Mouse (Mus musculus): ENCODE measurements around the gene Crtc1. TPM values are rescaled to one million over a fixed set of nuclear protein-coding genes. Genes with fewer than 3 reads are reported as not detected.

Gene Crtc1
- total RNA-seq, 2 experiments from 2014 or later, result 2.7 to 9.3 TPM

GRCm38 (mm10) chr8:70464162-70464561 lies 24.8 kb upstream of the Crtc1 start:
- ATAC-seq (replicated peaks; ENCODE audit: poor library complexity), result no peak

DNA sequence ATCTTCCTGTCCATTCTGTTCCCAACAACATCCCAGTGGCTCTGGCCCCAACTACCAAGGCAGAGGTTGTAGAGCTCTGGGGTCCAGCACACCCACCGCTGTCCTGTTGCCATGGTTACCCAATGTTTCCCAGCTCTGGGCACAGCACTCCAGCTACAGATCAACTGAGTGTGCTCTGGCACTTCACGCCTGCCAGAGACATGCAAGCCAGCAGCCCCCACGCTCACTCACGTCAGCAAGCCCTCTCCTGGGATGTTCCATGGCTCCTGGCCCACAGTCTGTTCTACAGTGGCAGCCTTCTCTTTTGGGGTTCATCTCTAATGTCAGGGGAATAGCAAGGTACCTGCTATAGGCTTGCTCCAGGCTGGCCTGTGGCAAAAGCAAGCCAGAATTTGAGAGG lies 23.9 kb upstream of the Crtc1 start:
- ATAC-seq (replicated peaks; ENCODE audit: poor library complexity), result no peak

DNA sequence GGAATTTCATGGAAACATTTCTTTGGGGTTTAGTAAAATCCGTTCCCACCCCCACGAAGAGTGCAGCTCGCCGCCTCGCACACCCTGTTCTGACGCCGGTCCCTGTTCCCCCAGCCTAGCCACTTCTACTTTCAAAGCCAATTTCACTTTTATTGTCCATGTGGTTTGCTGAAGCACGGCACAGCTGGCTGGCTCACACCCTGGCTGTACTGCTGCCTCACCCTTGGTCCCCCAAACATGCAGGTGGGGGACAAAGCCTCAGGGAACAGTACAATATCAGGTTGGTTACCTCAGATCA lies 23.1 kb upstream of the Crtc1 start:
- no peak for ATAC-seq (replicated peaks; ENCODE audit: poor library complexity)

GRCm38 (mm10) chr8:70461765-70462515 lies 22.6 kb upstream of the Crtc1 start:
- ATAC-seq (replicated peaks; ENCODE audit: poor library complexity), result no peak

GRCm38 (mm10) chr8:70460606-70461005 lies 21.2 kb upstream of the Crtc1 start:
- ATAC-seq (replicated peaks; ENCODE audit: poor library complexity), result no peak

GRCm38 (mm10) chr8:70460199-70460598 lies 20.8 kb upstream of the Crtc1 start:
- ATAC-seq (replicated peaks; ENCODE audit: poor library complexity), result no peak

DNA sequence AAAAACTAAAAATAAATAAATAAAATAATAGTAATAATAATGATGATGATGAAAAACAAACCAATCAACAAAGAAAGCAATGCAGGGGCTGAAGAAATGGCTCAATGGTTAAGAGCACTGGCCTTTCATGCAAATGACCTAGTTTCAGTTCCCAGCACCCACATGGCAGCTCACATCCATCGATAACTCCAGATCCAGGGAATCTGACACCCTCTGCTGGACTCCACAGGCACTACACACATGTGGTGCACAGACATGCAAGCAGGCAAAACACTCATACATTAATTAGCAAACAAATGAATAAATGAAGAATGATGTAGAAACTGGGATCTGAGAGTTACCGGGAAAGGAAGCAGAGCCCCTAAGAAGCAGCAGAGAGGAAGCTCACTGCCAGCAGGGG lies 20.3 kb upstream of the Crtc1 start:
- no peak for ATAC-seq (replicated peaks; ENCODE audit: poor library complexity)

DNA sequence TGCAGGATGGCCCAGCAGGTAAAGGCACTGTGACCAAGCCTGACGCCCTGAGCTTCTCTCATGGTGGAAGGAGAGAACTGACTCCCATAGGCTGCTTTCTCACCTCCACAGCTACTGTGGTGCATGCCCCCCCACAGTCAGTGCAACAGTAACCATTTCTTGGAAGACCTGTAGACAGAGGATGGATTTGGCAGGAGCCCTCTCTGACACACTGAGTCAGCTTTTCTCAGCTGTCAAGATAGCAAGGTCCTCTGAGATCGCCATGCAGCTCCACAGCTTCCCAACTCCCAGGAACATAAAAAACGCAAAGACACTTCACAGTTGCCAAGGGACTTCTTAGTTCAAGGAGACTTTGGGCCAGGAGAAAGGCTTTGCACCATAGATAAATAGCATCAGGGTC lies 19.1 kb upstream of the Crtc1 start:
- ATAC-seq (replicated peaks; ENCODE audit: poor library complexity), result no peak

DNA sequence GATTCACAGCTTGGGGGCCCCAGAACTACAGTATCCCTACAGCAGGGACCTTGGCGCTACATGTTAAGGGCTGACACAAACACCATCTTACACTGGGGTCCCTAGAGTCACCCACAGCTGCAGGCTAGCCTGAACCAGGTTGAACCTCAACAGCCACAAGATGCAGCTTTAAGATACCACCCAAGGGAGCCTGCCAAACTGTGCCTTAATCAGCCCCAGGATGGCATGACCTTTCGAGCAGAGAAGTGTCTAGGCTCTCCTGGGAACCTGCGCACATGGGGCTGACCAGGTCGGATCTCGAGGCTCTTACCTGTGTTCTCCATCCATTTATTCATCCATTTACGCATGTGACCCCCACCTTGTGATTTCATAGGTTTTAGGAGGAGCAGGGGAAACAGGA lies 18.5 kb upstream of the Crtc1 start:
- peak; percentile 69 for ATAC-seq (replicated peaks; ENCODE audit: poor library complexity)

GRCm38 (mm10) chr8:70456996-70457395 lies 17.6 kb upstream of the Crtc1 start:
- no peak for ATAC-seq (replicated peaks; ENCODE audit: poor library complexity)

GRCm38 (mm10) chr8:70453852-70454251 lies 14.5 kb upstream of the Crtc1 start:
- ATAC-seq (replicated peaks; ENCODE audit: poor library complexity), result no peak

DNA sequence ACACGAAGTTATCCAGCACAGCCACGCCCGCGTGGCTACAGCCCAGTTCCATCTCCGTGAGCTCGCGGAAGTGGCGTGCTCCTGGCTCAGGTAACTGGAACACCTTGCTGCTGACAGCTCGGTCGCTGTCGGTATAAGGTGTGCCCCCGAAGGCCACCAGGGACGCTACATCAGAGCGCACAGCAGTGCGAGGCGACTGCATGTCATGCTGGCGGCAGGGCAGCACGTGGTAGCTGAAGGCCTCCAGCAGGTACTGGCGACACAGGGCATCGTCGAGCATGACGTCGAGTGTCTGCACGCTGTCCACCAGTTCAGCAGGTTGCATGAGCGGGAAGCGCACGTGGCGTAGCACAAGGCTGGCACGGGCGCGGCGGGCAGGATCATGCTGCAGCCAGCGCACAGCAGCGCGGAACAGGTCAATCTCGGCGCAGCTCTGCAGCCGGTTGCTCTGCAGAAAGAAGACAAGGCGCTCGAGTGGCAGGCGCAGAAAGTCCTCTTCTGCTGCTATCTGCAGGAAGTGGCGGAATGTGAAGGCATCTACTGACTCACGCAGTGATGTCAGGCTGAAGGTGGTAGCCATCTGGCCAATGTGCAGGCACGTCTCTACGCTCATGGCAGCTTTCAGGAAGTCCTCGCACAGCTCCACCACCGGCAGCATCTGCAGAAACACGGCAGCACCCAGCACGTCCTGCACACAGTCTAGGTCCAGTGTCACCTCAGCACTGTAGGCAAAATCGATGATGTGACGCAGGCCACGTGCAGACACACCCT lies 13.0 kb upstream of the Crtc1 start:
- ATAC-seq (replicated peaks; ENCODE audit: poor library complexity), result no peak

- no peak for ATAC-seq (replicated peaks; ENCODE audit: poor library complexity)
These were observed 8.5 kb upstream of the Crtc1 start for GRCm38 (mm10) chr8:70447639-70448420.

GRCm38 (mm10) chr8:70445988-70446387 lies 6.6 kb upstream of the Crtc1 start:
- no peak for ATAC-seq (replicated peaks; ENCODE audit: poor library complexity)

GRCm38 (mm10) chr8:70443326-70443725 lies 3.9 kb upstream of the Crtc1 start:
- no peak for ATAC-seq (replicated peaks; ENCODE audit: poor library complexity)

DNA sequence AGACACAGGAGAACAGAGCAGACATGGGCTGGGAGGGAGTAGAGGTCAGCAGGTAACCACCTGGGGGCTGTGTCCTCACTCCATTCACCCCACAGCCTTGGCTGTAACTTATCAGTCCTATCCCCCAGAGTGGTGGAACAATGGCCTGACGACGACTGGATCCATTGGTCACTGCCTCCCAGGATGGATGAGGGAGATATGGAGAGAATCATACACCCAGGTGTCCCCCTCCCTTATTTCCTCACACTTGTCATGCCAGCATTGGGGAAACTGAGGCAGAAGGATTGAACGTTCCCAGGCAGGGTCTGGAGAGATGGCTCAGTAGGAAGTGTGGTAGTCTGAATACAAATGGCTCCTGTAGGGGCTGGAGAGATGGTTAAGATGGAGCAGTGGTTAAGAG lies 2.2 kb upstream of the Crtc1 start:
- ATAC-seq (replicated peaks; ENCODE audit: poor library complexity), result no peak

- no peak for ATAC-seq (replicated peaks; ENCODE audit: poor library complexity)
These were observed 867 bp upstream of the Crtc1 start for GRCm38 (mm10) chr8:70440246-70440645.

DNA sequence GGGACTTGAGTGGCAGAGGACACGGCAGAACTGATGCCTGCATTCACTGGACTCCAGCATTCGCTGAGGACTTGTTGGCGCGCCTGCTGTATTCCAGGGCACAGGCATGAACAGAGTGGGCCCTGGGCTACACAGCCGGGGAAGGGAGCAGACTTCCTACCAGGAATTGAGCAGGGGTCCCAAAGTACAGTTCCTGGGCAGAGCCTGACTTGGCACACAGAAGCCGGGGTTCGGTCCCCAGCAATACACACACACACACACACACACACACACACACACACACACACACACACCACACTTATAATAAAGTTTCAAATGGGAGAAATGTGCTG lies 435 bp upstream of the Crtc1 start:
- no peak for ATAC-seq (replicated peaks; ENCODE audit: poor library complexity)

DNA sequence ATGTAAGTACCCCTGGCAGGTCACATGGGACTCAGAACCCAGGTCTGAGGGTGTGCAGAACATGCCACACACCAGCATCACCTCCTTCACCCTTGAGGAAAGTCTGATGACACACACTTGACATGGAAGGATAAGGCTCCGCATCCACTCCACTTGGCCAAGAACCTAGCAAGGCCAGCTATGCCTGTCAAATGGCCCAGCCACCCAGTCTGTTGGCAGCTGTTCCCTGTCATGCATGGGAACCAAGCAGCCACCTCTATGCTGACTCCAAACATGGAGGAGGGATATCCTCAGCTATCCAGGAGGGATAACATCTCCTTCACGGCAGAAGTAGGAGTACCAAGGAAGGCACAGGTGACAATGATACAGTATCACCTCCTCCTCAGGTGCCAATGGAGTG lies 956 bp downstream of the Crtc1 start:
- ATAC-seq (replicated peaks; ENCODE audit: poor library complexity), result no peak

DNA sequence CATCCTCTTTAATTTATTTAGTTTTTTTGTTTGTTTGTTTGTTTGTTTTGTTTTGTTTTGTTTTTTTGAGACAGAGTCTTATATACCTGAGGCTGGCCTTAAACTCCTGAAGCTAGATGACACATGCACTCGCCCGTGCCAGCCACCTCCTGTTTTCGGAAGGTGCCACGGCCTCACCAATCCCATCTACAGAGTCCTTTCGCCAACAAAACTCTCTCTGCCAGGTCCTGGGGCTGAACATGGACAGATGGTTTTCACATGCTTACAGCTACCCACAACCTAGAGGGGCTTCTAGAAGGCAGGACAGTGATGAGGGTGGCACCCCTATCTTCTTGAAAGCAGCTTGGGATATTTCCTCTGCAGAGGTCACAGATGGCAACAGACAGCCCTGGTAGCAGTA lies 4.2 kb downstream of the Crtc1 start:
- no peak for ATAC-seq (replicated peaks; ENCODE audit: poor library complexity)

DNA sequence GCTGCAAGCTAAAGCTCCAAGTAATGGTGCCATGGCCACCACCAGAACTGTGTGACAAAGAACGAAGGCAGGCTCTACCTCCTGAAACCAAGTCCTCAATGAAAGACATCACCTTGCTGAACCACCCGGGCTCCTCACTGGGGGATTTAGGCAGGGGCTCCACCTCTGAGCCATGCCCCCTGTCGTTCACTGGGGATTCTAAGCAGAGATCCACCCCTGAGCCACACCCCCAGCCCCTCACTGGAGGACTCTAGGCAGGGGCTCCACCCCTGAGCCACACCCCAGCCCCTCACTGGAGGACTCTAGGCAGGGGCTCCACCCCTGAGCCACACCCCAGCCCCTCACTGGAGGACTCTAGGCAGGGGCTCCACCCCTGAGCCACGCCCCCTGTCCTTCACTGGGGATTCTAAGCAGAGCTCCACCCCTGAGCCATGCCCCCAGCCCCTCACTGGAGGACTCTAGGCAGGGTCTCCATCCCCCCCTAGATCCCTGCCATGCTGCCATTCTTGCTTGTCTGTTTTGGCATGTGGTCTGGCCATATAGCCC lies 6.3 kb downstream of the Crtc1 start:
- ATAC-seq (replicated peaks; ENCODE audit: poor library complexity), result peak; percentile 29; the same call in 1 of the 2 replicates

DNA sequence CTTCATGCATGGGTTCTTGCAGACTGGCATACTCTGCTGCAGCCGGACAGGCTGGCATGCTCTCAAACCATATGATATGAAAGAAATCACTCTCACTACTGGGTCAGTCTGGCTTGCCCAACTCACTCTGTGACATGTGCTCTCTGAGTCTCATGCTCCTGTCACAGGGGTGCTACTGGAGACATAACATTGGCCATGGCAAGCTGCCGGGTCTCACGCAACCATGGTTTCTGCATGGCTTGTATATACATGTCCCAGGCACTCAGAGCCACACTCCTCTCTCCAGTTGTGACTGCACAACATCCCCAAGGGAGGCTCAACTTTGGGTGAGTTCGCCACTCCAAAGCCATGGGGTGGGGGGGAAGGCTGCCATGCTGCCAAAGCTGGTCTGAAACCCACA lies 8.2 kb downstream of the Crtc1 start:
- no peak for ATAC-seq (replicated peaks; ENCODE audit: poor library complexity)
